Mouse (Mus musculus) cerebellum, adult 2 months (tissue): ENCODE measurements around the gene Myo3b. TPM values are rescaled to one million over a fixed set of nuclear protein-coding genes. Genes with fewer than 3 reads are reported as not detected.

Experiments
- DNase-seq, 2 experiments: peaks; one replicate each; pipeline ENCODE4 v3.0.0; 2021
- H3K27ac ChIP-seq: fragments of 200-500 bp; 2 replicates; pipeline ENCODE4 v1.5.1; 2012; ENCODE audit warnings: low read length, control low read depth, inconsistent platforms; ENCODE audit not compliant: insufficient read depth
- H3K27me3 ChIP-seq: fragments of 200-500 bp; 2 replicates; pipeline ENCODE4 v1.6.1; 2012; ENCODE audit warnings: inconsistent platforms, mild to moderate bottlenecking, low read length, moderate library complexity; ENCODE audit not compliant: control insufficient read depth, insufficient read depth
- H3K4me1 ChIP-seq: fragments of 200-500 bp; 2 replicates; pipeline ENCODE4 v1.6.1; 2011; ENCODE audit warnings: low read length; ENCODE audit not compliant: control insufficient read depth, insufficient read depth
- H3K4me3 ChIP-seq: fragments of 200-500 bp; replicated peaks from 2 replicates; pipeline ENCODE3; 2011; ENCODE audit warnings: mild to moderate bottlenecking, low read depth, low read length, control low read depth; ENCODE audit not compliant: insufficient read depth
- CTCF ChIP-seq: fragments of 200-500 bp; IDR thresholded peaks from 2 replicates; pipeline ENCODE4 v1.5.1; 2011; ENCODE audit warnings: low read depth, mild to moderate bottlenecking, control low read depth, low read length, moderate library complexity, borderline replicate concordance; ENCODE audit not compliant: insufficient read depth
- POLR2A ChIP-seq: fragments of 200-500 bp; IDR thresholded peaks from 2 replicates; pipeline ENCODE4 v1.6.1; 2011; ENCODE audit warnings: low read length, control low read depth, borderline replicate concordance; ENCODE audit not compliant: insufficient read depth
- WGBS: fragments of 180-500 bp; shearing (Covaris S2); methylation state at CpG from one replicate; pipeline ENCODE4 v1.1.7; 2018; 5-methylcytosine and 5-hydroxymethylcytosine counted together
- polyA plus RNA-seq: library from polyadenylated mRNA; depleted of rRNA; stranded (reverse); fragments of >200 nt; gene quantifications from 2 replicates; pipeline ENCODE4 v1.2.3, GENCODE M21; 2012

Gene Myo3b
- polyA plus RNA-seq, 1 experiment: 0.08 TPM

DNA sequence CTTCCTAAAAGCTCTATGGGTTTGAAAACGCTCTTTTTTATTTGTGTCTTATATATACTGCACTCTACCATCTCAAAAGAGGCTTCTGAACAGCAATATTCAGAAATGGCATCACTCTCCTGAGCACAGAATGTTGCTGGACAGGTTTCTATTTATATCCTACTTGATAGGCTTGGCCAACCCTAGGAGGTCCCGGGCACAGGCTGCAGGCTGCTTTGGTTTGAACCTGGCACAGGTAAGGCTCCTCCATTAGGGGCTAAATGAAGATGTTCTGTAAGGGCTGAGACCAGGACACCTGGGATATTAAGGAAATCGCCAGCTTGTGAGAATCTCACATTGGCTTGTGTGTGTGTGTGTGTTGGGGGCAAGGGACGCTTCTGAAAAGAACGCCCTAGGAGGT, 30.9 kb downstream of the Myo3b start:
- H3K4me1 ChIP-seq: no peaks in the 10 kb centered on the region
- TF ChIP-seq CTCF: no peak
- no peak for TF ChIP-seq POLR2A
- 38% methylated on average over 5 of the region's 5 CpGs for WGBS
- H3K27ac ChIP-seq: no peak overlapping the region
- H3K4me3 ChIP-seq: no peak overlapping the region
- DNase-seq: peak; percentile 16 to 28
- no peaks in the 10 kb centered on the region for H3K27me3 ChIP-seq

DNA sequence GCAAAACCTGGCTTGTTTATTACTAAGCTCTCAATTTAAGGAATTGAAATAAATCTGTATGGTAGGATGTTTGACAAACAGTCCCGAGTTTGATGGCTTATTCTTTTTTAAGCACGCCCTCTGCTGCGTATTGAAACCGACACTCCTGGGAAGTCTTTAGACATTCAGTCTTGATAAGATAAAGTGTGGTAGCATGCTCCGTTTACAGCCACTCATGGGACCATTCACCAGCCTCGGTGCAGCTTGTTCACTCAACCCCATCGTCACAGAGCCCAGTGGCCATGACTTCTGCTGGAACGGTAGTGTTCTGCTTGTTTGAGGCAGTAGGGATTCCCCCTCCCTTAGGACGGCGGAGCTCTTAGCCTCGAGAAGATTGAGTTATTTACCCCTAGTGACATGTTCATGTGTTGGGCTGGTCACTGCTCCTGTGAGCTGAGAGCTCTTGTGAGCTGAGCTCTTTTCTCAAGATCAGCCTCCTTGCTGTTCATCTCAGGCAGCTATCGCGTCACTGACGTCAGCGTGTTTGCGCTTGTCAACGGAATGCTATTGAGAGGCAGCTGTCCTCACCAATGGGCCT, 44.6 kb downstream of the Myo3b start:
- no peaks in the 10 kb centered on the region for H3K4me1 ChIP-seq
- 65% methylated on average over 17 of the region's 17 CpGs for WGBS
- TF ChIP-seq POLR2A (no peak), CTCF (no peak)
- DNase-seq: no peak
- H3K4me3 ChIP-seq: no peak overlapping the region
- no peak overlapping the region for H3K27ac ChIP-seq
- H3K27me3 ChIP-seq: no peaks in the 10 kb centered on the region

DNA sequence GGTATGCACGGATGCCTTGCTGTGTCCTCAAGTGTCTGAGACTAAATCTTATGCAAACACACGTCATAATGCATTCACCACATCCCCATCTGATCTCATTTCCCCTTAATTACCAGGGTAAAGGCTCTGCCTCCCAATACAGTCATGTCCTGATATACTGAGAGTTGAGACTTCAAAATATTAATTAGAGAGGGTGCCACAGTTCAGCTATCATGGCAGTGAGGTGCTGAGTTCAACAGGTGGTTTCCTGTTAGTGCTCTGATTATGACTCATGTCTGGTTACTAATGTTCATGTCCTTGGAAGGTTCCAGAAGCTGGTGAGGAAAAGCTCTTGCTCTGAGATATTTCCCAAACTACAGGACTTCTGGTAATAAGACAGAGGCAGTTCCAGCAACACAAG, 52.3 kb downstream of the Myo3b start:
- H3K27me3 ChIP-seq: no peaks in the 10 kb centered on the region
- TF ChIP-seq CTCF (no peak), POLR2A (no peak)
- no peak overlapping the region for H3K4me3 ChIP-seq
- H3K27ac ChIP-seq: no peak overlapping the region
- WGBS: 78% methylated on average over 2 of the region's 2 CpGs
- no peak for DNase-seq
- no peaks in the 10 kb centered on the region; the same call in 1 of the 2 replicates for H3K4me1 ChIP-seq

DNA sequence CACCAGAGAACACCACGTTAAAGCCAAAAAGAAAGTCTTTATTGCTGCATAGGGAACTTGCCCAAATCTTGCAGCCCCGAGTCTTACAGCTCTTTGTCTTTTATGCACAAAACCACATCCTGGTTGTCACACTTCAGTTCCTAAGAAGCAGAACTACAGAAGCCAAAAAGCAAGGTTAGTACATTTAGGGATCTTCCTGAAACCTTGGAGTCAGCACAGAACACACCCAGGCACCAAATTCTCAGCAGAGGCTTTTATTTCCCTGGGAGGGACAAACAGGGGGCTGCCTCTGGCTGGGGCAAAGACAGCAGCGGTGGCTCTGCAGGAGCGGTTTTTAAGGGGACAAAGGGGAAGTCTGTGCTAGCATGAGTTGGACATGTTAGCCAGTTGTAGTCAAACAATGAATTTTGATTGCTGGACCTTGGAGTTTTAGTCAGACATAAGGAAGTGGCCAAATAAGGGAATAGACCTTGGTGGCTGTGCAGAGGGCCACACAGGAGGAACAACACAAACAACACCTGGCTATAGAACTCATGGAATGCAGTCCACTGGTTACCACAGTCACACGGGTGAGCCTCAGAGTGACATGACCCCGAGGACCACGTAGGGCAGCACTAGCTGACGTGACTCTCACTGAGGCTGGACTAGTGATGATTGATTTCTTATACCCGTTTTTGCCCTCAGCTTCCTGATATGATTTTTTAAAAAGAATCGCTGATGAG, 53.0 kb downstream of the Myo3b start:
- no peak overlapping the region for H3K4me3 ChIP-seq
- no peaks in the 10 kb centered on the region; the same call in 1 of the 2 replicates for H3K4me1 ChIP-seq
- WGBS: 66% methylated on average over 10 of the region's 10 CpGs
- TF ChIP-seq POLR2A (no peak), CTCF (no peak)
- no peak overlapping the region for H3K27ac ChIP-seq
- no peaks in the 10 kb centered on the region for H3K27me3 ChIP-seq
- no peak for DNase-seq

DNA sequence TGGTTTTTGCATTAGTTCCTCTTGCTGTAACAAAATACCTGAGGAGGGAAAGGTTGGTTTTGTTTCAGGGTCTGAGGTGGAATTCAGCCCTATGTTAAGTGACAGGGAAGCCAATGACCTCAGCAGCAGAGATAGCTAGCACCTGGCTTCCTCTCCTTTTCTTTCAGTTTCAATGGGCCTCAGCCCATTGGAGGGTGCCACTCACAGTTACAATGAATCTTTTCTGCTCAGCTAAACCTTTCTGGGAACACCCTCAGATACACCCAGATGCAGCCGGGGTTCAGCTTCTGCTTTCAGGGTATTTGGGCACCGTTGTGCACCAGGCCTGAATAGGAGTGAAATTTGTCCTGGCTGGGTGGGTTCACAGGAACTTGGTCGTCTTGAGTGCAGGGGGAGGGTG, 53.7 kb downstream of the Myo3b start:
- WGBS: 47% methylated on average over 3 of the region's 3 CpGs
- TF ChIP-seq POLR2A (no peak), CTCF (no peak)
- no peak for DNase-seq
- H3K4me1 ChIP-seq: no peaks in the 10 kb centered on the region; the same call in 1 of the 2 replicates
- no peak overlapping the region for H3K27ac ChIP-seq
- no peaks in the 10 kb centered on the region for H3K27me3 ChIP-seq
- H3K4me3 ChIP-seq: no peak overlapping the region

DNA sequence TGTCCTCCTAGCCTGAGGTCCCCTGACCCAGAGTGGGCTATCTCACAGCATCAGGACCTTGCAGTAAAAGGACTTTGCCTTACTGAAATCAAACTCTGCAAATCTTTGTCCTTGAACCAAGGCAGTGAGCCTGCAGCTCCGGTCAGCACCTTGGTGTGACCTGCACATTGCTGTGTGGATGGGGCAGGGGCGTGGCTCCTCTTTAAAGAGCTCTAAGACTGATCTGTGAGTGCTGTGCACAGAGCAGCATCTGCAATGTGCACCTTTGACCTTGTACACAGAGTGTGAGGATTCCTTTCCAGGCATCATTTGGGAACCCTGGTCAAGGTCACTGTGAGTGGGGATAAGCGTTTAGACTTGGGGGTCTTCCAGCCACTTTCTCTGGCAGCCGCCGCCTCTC, 55.5 kb downstream of the Myo3b start:
- WGBS: 79% methylated on average over 5 of the region's 5 CpGs
- TF ChIP-seq POLR2A (no peak), CTCF (no peak)
- DNase-seq: no peak
- H3K27me3 ChIP-seq: no peaks in the 10 kb centered on the region
- no peak overlapping the region for H3K27ac ChIP-seq
- no peak overlapping the region for H3K4me3 ChIP-seq
- no peaks in the 10 kb centered on the region; the same call in 1 of the 2 replicates for H3K4me1 ChIP-seq

DNA sequence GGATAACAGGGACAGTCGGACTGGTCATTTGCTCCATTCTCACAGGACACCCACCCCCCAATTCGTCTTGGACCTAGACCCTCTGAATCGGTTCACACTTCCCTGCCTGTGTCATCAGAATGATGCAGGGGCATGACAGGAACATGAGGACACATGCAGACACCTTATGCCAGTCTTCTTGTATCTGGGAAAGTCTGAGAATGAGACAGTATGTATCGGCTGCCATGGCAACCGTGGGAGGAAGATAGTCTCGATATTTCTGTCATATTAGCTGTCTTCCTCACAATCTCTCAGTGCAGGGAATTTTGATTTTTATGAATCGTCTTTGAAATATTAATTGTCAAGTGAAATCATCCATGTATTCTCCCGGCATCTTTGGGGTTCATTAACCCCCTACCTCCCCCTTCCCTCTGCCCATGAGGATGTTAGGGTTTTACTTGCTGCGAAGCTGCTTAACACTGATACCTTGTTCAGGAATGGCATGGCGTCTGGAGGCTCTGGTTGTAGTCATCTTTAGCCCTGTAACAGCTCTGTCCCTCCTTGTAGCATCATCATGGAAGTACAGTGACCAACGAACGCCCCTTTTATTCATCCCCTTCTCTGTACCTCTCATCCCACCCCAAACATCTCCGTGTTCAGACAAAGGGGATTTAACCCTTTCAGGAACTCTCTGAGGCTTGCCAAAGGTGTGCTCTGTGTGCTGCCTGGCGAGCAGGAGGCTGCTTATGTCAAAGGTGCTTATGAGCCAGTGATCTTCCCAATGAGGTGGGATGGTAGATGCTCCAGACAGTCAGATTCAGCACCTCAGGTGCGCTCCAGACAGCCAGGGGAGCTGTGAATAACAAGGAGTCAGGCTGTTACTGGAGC, 58.5 kb downstream of the Myo3b start:
- 57% methylated on average over 15 of the region's 15 CpGs for WGBS
- DNase-seq: no peak
- no peaks in the 10 kb centered on the region; the same call in 1 of the 2 replicates for H3K4me1 ChIP-seq
- H3K27ac ChIP-seq: no peak overlapping the region
- H3K4me3 ChIP-seq: no peak overlapping the region
- no peak for TF ChIP-seq CTCF
- no peak for TF ChIP-seq POLR2A
- H3K27me3 ChIP-seq: no peaks in the 10 kb centered on the region
